Mouse (Mus musculus) fat pad, adult 2 months (tissue): Measurements from ENCODE around the gene Vdac2.

ENCODE experiments used
- DNase-seq: peaks from one replicate; pipeline ENCODE4 v3.0.0-alpha.2; 2011; ENCODE audit warnings: low read depth, low spot score; ENCODE audit errors: extremely low read depth

Vdac2 gene

DNA sequence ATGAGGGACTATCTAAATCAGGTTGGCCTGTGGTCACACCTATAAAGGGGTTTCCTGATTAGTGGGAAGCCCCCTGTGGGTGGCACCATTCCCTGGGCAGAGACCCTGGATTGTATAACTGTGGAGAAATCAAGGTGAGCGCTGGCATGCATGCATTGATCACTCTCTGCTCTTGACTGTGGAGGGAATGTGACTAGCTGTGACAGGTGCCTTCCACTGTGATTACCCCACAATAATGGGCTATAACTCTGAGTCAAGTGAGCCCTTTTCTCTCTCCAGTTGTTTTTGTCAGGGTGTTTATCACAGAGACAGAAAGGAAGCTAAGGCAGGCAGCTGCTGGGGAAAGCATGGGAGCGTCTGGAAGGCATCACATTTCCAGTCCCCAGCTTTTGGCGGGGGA lies 8.8 kb upstream of the Vdac2 start:
- no peak for DNase-seq

DNA sequence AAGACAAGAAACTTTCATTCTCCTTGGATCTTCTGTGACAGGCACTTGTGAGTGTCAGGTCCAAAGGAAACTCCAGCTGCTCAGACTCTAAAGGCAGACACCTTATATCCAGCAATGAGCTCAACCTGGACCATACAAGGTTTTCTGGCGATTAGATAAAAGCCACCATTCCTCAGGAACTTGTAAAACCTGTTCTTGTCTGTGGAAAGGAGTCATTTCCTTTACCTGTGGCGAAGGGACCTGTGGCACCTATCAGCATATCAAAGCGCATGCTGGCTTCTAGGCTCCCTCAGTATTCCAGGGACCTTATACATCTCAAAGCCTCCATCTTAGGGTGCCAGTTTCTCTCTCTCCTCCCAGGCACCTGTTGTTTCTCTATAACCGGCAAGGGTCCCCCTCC lies 7.6 kb upstream of the Vdac2 start:
- DNase-seq = no peak

DNA sequence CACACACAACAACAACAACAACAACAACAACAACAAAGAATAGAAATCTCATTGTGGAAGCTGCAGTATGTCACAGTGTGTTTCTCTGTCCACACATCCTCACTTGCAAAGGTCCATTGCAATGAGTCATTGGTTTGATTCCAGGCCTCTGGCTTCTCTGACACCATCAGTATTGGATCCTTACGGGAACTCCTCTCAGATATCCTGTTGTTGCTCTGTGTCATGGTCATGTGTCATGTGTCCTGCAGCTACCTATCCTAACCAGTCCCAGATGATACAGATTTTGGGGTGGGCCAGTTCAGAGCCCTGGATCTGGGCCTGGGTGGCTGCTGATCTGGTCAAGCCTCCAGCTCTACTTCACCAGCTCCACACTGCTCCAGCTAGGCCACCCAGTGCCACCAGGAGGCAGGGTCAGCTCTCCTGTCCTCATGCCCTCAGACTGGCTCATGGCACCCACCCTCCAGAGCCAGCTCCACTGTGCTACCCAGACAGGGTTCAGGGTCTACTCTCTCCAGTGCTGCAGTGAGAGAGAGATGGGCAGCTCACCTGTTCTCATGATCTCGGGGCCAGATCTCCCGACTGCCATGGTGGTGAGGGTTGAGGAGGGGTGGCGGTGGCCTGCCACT lies 4.0 kb upstream of the Vdac2 start:
- DNase-seq = no peak

GRCm38 (mm10) chr14:21822307-21822706 lies 2.7 kb upstream of the Vdac2 start:
- DNase-seq = no peak

GRCm38 (mm10) chr14:21822795-21823374 lies 2.2 kb upstream of the Vdac2 start:
- no peak for DNase-seq

DNA sequence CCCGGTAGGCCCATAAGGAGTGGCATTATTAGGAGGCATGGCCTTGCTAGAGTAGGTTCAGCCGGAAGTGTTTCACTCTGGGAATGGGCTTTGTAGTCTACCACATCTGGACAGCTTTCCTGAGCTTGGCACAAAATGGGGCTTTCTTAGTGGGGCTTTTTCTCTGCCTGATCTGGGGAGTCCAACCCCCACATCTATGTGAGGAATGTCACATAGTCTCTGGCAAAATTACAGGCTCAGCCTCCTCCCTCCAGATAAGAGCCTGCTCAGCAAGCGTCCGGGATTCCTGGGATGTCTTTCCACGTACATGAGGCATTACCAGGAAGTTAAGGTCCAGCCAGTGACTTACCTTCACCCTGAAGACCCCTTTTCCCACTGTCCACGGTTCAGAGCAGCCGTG lies 1.1 kb upstream of the Vdac2 start:
- no peak for DNase-seq

GRCm38 (mm10) chr14:21825786-21826491 lies 901 bp downstream of the Vdac2 start:
- DNase-seq = no peak

GRCm38 (mm10) chr14:21830876-21831767 lies 6.1 kb downstream of the Vdac2 start:
- DNase-seq = no peak

DNA sequence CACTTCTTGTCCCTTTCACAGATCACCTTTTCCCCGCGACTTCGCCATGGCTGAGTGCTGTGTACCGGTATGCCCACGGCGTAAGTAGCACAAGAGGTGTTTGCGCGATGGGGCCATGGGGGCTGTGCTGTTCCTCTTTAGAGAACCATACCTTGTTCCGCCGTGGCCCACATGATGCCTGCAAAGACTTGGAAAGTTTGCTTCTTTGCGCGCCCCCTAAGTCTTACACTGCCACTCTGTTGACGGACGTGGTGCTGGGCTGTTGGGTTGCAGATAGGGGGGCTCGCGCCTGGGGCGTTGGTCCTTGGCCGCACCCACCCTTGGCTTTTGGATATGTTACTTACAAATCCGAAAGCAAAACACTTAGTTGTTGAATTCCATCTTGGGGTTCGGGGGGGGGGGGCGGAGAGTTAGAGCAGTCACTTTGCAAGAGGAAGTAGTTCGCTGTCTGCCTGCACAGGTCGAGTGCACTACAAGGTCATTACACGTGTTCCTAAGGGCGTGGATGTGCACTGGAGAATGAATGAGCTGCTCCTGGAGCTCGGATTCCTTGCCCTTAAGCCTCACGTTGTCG lies 6.9 kb downstream of the Vdac2 start:
- DNase-seq = no peak

- DNase-seq = no peak
Measured at GRCm38 (mm10) chr14:21838336-21839017, 13.4 kb downstream of the Vdac2 start.

DNA sequence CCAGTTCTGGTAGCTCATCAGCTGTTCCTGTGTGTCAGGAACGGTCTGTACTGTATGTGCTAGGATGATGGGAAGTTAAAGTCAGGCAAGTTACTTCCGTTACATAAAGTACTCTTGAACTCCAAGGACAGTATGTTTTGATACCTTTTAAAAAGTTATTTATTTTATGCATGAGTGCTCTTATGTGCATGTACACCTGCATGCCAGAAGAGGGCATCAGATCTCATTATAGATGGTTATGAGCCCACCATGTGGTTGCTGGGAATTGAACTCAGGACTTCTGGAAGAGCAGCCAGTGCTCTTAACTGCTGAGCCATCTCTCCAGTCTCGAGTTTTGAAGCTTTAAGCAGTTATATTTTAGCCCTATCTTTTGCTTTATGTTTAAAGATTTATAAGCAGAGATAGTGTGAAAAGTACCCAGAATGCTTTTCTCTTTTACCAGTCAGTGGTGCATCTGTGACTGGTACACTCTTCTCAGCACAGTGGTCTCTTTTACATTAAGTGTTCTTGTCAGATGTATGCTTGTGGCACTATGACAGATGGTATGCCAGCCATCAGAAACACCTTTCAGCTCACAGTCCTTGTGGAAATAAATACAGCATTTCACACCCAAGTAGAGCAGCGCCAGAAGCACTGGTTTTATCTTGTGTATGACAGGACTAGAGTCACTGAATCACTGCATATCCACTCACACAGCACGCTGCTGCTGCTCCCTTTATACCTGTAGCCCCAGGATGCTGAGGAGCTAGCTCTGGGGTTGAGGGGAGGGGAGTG lies 17.0 kb downstream of the Vdac2 start:
- no peak for DNase-seq

DNA sequence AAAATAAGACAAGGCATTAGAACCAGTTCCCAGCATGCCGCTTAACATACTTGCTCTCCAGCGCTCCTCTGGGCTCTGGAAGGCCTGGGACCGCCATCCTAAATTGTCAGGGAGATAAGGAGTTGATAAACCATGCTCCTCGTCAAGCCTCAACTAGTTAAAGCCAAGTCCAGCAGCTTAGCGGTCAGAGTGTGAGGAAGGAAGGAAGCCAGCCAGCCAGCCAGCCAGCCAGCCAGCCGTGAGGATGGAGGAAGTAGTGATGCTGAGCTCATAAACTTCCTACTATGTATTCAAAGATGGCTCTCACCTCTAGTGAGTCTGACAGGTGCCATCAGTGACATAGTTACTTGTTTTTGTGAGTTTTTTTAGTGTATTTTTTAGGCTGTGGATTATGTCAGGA lies 18.2 kb downstream of the Vdac2 start:
- no peak for DNase-seq

- no peak for DNase-seq
Measured at GRCm38 (mm10) chr14:21846827-21847380, 21.9 kb downstream of the Vdac2 start.

DNA sequence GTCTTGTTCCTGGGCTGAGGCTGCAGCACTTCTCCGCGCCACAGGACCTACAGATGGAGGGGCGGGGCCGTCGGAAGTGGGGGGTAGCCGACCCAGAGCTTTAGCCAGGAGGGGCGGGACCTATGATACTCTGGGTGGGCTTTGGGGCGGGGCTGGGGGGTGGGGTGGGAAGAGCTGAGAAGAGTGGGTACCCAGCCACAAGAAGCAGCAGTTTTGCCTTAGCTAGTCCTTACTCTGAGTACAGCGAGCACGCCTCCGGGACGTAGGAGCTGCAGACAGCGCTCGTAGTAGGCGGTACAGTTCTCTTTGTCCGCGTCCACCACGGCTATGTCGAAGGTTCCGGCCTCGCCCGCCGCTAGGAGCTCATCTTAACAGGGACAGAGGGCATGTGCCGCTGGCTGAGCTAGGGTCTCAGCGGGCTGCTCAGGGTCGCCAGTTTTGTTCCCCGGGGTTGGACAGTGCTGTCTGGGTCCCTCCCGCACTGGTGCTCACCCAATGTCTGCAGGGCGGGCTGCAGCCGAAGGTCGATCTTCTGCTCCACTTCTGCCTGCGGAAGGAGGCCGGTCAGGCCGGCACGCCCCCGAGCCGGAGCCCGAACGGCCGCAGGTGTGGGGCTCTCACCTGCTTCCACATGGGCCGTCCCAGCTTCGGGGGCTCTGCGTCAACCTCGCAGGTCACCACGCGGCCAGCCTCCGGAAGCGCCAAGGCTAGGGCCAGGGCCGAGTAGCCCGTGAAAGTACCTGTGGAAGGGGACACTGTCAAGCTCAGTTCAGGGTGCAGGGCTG lies 22.5 kb downstream of the Vdac2 start:
- DNase-seq = no peak

- no peak for DNase-seq
Measured at GRCm38 (mm10) chr14:21848166-21849154, 23.4 kb downstream of the Vdac2 start, which contains the start of gene Comtd1. Gene Comtd1, minus strand, starts transcription at chr14:21848977.

DNA sequence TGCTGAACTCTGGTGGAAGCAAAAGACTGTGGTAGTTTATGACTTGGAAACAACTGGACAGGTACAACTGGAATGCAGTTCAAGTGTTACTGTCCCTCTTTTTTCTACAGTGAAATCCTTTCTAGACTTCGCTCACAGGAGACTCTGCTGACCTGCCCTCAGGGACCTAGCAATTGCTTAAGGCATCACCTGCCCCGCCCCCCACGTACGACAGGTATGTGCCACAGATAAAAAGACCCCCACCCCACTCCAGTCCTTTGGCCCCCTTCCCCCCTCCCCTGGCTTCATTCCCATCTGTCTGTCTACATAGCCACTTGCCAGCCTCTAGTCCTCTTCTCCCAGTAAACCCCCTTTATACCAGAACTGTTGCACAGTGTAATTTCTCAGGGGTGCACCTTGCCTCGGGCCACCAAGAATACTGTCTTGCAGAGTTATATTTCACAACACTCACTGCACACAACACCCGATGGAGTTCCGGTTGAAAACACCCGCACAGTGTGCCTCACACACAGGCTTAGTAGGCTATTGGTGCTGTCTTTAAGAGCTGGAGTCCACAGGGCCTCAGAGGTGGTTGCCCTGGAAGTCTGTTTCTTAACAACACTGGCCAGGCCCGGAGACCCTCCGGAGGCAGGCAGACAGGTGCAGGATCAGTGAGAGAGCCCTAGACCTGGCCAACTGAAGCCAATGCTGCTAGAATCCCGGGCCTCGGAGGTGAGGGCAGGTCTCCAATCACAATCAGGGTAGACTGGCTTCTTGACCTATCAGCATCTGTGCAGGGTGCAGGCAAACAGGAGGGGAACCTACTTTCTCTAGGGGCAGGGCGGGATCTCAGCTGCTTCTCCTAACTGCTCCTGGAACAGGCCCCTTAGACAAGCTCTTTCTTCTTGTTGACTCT lies 24.7 kb downstream of the Vdac2 start:
- no peak for DNase-seq
